Mouse (Mus musculus) heart, postnatal 0 days (tissue): ENCODE results near the gene Olfr288.

Experiments
- CTCF ChIP-seq: IDR thresholded peaks from 2 replicates; pipeline ENCODE4 v1.5.1; 2016; ENCODE audit warnings: antibody characterized with exemption, control low read depth, low read depth
- EP300 ChIP-seq: IDR thresholded peaks from 2 replicates; pipeline ENCODE4 v1.6.1; 2016; ENCODE audit warnings: antibody characterized with exemption, low read depth

GRCm38 (mm10) chr15:98235442-98235841, 40.1 kb upstream of the Olfr288 start:
- no peak for TF ChIP-seq EP300
- TF ChIP-seq CTCF, result no peak
